Mouse (Mus musculus): Measurements from ENCODE around the gene Tmem106a. TPM values are rescaled to one million over a fixed set of nuclear protein-coding genes. Genes with fewer than 3 reads are reported as not detected.
"Not testable (repeated sequence)": the region's sequence is repeated elsewhere in the genome, so short reads cannot be mapped to it uniquely, and the experiment has no call there.

The Tmem106a gene
- polyA plus RNA-seq, 1 experiment from 2014 or later: 1.8 TPM

- peak within 1 kb of the TSS; percentile 90 for H3K4me2 ChIP-seq
- H3K4me1 ChIP-seq: peaks cover 9% of the 10 kb centered on the region
- H3K27me3 ChIP-seq: no peaks in the 10 kb centered on the region
- peak; percentile 89 for ATAC-seq (ENCODE audit: low FRiP score)
- H3K9me3 ChIP-seq: no peaks in the 10 kb centered on the region
- H3K27ac ChIP-seq: peak within 1 kb of the TSS; percentile 97
- H3K4me3 ChIP-seq (replicated peaks): peak within 1 kb of the TSS; percentile 57
- peaks cover 4% of the 10 kb centered on the region; the same call in 1 of the 2 replicates for H3K36me3 ChIP-seq (replicated peaks)
- peak within 1 kb of the TSS; percentile 80 for H3K9ac ChIP-seq
- WGBS: under 1% methylated on average over 34 of the region's 34 CpGs
Measured at GRCm38 (mm10) chr11:101626995-101627856, 45.2 kb downstream of the Tmem106a start, which contains the start of gene Rdm1. TSS of gene Rdm1 (plus strand) at chr11:101627195.

- Histone ChIP-seq H3K9ac (peak overlapping the region; percentile 80), H3K4me2 (peak overlapping the region; percentile 90), H3K9me3 (no peaks in the 10 kb centered on the region), H3K27me3 (no peaks in the 10 kb centered on the region), H3K4me1 (peaks cover 9% of the 10 kb centered on the region), H3K4me3 (replicated peaks) (peak overlapping the region; percentile 57), H3K36me3 (replicated peaks) (peaks cover 5% of the 10 kb centered on the region), H3K27ac (peak overlapping the region; percentile 97)
- WGBS: under 1% methylated on average over 33 of the region's 33 CpGs
- peak; percentile 56 for ATAC-seq (ENCODE audit: low FRiP score)
Measured at GRCm38 (mm10) chr11:101627857-101628559, 46.0 kb downstream of the Tmem106a start.

GRCm38 (mm10) chr11:101628733-101629417 lies 46.8 kb downstream of the Tmem106a start:
- ATAC-seq (ENCODE audit: low FRiP score); H3K27me3 ChIP-seq; H3K4me1 ChIP-seq; H3K9me3 ChIP-seq; H3K27ac ChIP-seq: not testable (repeated sequence)
- H3K36me3 ChIP-seq (replicated peaks): peaks cover 13% of the 10 kb centered on the region
- H3K4me2 ChIP-seq: peak overlapping the region; percentile 90
- peak overlapping the region; percentile 80; the same call in 1 of the 2 replicates for H3K9ac ChIP-seq
- WGBS: 75% methylated on average over 5 of the region's 5 CpGs
- H3K4me3 ChIP-seq (replicated peaks): peak overlapping the region; percentile 57; the same call in 1 of the 2 replicates

GRCm38 (mm10) chr11:101635660-101636059 lies 53.6 kb downstream of the Tmem106a start:
- peaks cover 27% of the 10 kb centered on the region for H3K36me3 ChIP-seq (replicated peaks)
- no peak overlapping the region for H3K9ac ChIP-seq
- H3K27ac ChIP-seq: no peak overlapping the region
- no peak overlapping the region for H3K4me3 ChIP-seq (replicated peaks)
- no peak for ATAC-seq (ENCODE audit: low FRiP score)
- WGBS: 82% methylated on average over 10 of the region's 10 CpGs
- H3K4me1 ChIP-seq: no peaks in the 10 kb centered on the region
- H3K27me3 ChIP-seq: no peaks in the 10 kb centered on the region
- no peaks in the 10 kb centered on the region for H3K9me3 ChIP-seq
- no peak overlapping the region for H3K4me2 ChIP-seq

DNA sequence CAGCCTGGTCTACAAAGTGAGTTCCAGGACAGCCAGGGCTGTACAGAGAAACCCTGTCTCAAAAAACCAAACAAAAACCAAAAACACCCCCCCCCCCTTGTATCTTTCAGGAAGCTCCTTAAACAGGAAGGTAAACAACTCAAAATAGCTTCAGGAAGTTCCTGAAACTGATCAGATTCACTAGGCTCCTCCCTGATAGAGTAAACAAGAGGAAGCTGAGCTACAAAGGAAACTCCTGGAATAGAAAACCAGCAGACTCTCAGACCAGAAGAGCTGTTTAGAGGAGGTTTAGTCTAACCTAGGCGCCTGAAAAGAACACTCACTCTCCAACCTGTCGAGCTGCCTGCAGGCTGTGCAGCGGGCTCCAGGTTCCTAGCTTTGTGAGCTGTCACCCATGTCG lies 57.7 kb downstream of the Tmem106a start:
- H3K4me1 ChIP-seq: peaks cover 6% of the 10 kb centered on the region; the same call in 1 of the 2 replicates
- H3K36me3 ChIP-seq (replicated peaks): peaks cover 12% of the 10 kb centered on the region
- 85% methylated on average over 4 of the region's 4 CpGs for WGBS

GRCm38 (mm10) chr11:101640857-101641709 lies 59.0 kb downstream of the Tmem106a start:
- H3K27me3 ChIP-seq; H3K36me3 ChIP-seq (replicated peaks): not testable (repeated sequence)
- WGBS: 5% methylated on average over 53 of the region's 53 CpGs

More for the DNA sequence above, 57.7 kb downstream of the Tmem106a start:
- no peak overlapping the region for H3K4me2 ChIP-seq
- no peaks in the 10 kb centered on the region for H3K9me3 ChIP-seq
- H3K27me3 ChIP-seq: no peaks in the 10 kb centered on the region
- no peak overlapping the region for H3K9ac ChIP-seq
- no peak overlapping the region for H3K27ac ChIP-seq
- ATAC-seq (ENCODE audit: low FRiP score): no peak
- no peak overlapping the region for H3K4me3 ChIP-seq (replicated peaks)

More at GRCm38 (mm10) chr11:101640857-101641709, 59.0 kb downstream of the Tmem106a start:
- peak overlapping the region; percentile 50 for H3K4me2 ChIP-seq
- peak overlapping the region; percentile 55; the same call in 1 of the 2 replicates for H3K9ac ChIP-seq
- H3K27ac ChIP-seq: peak overlapping the region; percentile 81
- H3K4me3 ChIP-seq (replicated peaks): peak overlapping the region; percentile 35
- not testable (repeated sequence) for H3K4me1 ChIP-seq, H3K9me3 ChIP-seq
- peak; percentile 81 for ATAC-seq (ENCODE audit: low FRiP score)

Other genes starting within 250 kb of the Tmem106a start
- not detected in 2 replicates for gene G6pc, start 214.7 kb upstream of the Tmem106a start, polyA plus RNA-seq (2016; fragmentation: Nextera tagmentation; extraction: Ambion mirVana)
- gene Aarsd1, start 164.6 kb upstream of the Tmem106a start, polyA plus RNA-seq (2016; fragmentation: Nextera tagmentation; extraction: Ambion mirVana): 94.3 and 98.7 TPM in 2 replicates
- gene Gm27029, start 157.4 kb upstream of the Tmem106a start, polyA plus RNA-seq (2016; fragmentation: Nextera tagmentation; extraction: Ambion mirVana): 5.8 and 6.5 TPM in 2 replicates
- 27.3 and 27.8 TPM in 2 replicates for gene Rundc1, start 157.2 kb upstream of the Tmem106a start, polyA plus RNA-seq (2016; fragmentation: Nextera tagmentation; extraction: Ambion mirVana)
- 2.1 and 2.5 TPM in 2 replicates for gene Ptges3l, start 156.9 kb upstream of the Tmem106a start, polyA plus RNA-seq (2016; fragmentation: Nextera tagmentation; extraction: Ambion mirVana)
- 354 and 378 TPM in 2 replicates for gene Rpl27, start 139.9 kb upstream of the Tmem106a start, polyA plus RNA-seq (2016; fragmentation: Nextera tagmentation; extraction: Ambion mirVana)
- gene Ifi35, start 133.8 kb upstream of the Tmem106a start, polyA plus RNA-seq (2016; fragmentation: Nextera tagmentation; extraction: Ambion mirVana): 2.2 TPM in 2 replicates
- 101 and 105 TPM in 2 replicates for gene Rnd2, start 117.2 kb upstream of the Tmem106a start, polyA plus RNA-seq (2016; fragmentation: Nextera tagmentation; extraction: Ambion mirVana)
- gene Vat1, start 116.0 kb upstream of the Tmem106a start, polyA plus RNA-seq (2016; fragmentation: Nextera tagmentation; extraction: Ambion mirVana): 62.9 and 65.4 TPM in 2 replicates
- gene Brca1, start 30.3 kb upstream of the Tmem106a start, polyA plus RNA-seq (2016; fragmentation: Nextera tagmentation; extraction: Ambion mirVana): 24.3 TPM in 2 replicates
- gene Nbr1, start 30.1 kb upstream of the Tmem106a start, polyA plus RNA-seq (2016; fragmentation: Nextera tagmentation; extraction: Ambion mirVana): 118 and 134 TPM in 2 replicates
- gene Gm11634, start 17.0 kb downstream of the Tmem106a start, polyA plus RNA-seq (2016; fragmentation: Nextera tagmentation; extraction: Ambion mirVana): not detected in 2 replicates
- 50.9 and 58.5 TPM in 2 replicates for gene Rdm1, start 45.0 kb downstream of the Tmem106a start, polyA plus RNA-seq (2016; fragmentation: Nextera tagmentation; extraction: Ambion mirVana)
- gene Arl4d, start 83.3 kb downstream of the Tmem106a start, polyA plus RNA-seq (2016; fragmentation: Nextera tagmentation; extraction: Ambion mirVana): 16.2 and 24.1 TPM in 2 replicates
- gene Dhx8, start 150.7 kb downstream of the Tmem106a start, polyA plus RNA-seq (2016; fragmentation: Nextera tagmentation; extraction: Ambion mirVana): 45.6 and 46.8 TPM in 2 replicates
- 4.7 and 7.0 TPM in 2 replicates for gene Etv4, start 203.1 kb downstream of the Tmem106a start, polyA plus RNA-seq (2016; fragmentation: Nextera tagmentation; extraction: Ambion mirVana)

Data from forebrain, embryonic 12.5 days (tissue).